Mouse (Mus musculus) adrenal gland, postnatal 14 days (tissue): ENCODE results near the gene Zfp324. TPM values are rescaled to one million over a fixed set of nuclear protein-coding genes. Genes with fewer than 3 reads are reported as not detected.
A peak's percentile ranks its signal among the peaks of the same experiment; 100 is the strongest.

Experiments used
- DNase-seq: peaks from one replicate; pipeline ENCODE4 v3.0.0; 2021; ENCODE audit warnings: mixed read lengths
- total RNA-seq: library from RNA; stranded (reverse); gene quantifications from 2 replicates; pipeline ENCODE4 v1.2.3, GENCODE M21; 2021

Gene Zfp324
- total RNA-seq, 1 experiment from 2014 or later: 8.0 TPM

GRCm38 (mm10) chr7:12966104-12966845 is 637 bp downstream of the Zfp324 start:
- peak; percentile 74 for DNase-seq

- no peak for DNase-seq
These were observed 5.3 kb downstream of the Zfp324 start for GRCm38 (mm10) chr7:12970906-12971305.

DNA sequence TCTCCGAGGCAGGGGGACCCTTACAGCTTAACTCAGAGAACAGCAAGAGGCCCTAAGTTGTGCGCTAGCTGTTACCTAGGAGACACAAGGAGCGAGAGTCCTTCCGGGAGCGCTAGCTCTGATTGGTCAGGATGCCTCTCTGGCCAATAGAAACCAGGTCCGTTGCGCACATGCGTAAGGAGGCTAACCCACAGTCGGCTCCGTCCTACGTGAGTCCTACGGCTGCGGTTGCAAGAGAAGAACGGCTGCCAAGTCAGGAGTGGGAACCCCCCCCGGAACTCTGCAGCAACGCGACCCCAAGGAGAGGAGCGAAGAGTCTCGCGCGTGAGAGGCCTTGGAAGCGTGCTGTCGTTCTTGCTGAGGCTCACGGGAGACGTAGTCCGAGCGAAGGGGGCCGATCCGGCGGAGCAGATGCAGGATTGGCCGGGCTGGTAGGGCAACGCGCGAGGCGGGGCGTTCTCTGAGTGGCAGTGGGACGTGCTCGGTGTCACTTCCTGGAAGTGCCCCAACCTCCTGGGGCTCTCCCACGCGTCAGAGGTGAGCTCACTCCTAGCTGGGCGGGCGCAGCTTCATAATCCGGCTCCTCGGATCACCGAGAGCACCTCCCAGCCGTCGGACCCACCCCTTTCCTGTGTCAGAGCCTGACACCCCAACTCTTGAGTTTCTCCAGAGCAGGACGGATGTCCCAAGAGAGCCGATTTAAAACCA is 12.2 kb downstream of the Zfp324 start, which contains the start of gene Zfp446:
Gene Zfp446, plus strand, starts transcription at position 167 of the 708 bp plus-strand sequence.
- DNase-seq: peak; percentile 99

DNA sequence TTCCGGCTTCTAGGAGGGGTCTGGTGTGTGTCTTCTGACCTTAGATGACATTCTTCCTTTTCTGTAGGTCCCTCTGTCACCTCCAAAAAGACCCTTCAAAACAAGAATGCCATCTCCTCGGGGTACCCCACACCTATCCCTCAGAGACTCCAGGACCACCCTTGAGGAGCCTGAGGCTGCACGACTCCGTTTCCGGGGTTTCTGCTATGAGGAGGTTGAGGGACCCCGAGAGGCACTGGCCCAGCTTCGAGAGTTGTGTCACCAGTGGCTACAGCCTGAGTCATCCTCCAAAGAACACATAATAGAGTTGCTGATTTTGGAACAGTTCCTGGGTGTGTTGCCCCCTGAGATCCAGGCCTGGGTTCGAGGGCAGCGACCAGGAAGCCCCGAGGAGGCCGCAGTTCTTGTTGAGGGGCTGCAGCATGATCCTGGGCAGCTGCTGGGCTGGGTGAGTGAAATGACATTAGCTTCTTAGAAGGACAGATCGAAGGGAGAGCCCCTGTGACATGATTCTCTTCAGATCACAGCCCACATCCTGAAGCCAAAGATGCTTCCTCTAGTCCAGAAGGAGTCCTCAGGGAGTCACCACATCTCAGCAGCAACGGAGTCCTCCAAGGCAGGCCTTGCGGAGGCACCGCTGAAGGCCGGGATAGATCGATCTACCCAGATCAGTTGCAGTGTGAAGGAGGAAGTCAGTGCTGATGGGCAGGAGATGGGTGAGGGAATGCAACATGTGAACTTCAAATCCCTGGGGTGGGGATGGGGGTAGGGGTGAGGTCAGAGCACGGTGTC is 13.5 kb downstream of the Zfp324 start:
- DNase-seq: no peak

DNA sequence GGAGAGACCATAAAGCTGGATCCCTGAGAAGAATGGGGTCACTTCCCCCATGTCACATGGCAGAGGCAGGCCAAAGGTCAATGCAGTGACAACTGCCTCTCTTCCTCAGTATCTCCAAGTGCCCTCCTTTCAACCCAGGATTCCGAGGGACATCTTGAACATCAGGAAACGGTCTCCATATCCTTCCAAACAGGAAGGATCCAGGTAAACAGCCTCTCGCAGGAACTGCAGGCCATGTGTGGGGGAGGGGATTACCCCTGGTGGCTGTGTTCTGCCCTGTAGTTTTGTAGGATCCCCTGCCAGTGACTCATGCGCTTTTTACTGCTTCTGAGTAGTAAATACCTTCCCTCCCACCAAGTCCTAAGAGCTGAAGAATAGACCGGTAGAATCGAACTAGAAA is 14.1 kb downstream of the Zfp324 start:
- DNase-seq: no peak

GRCm38 (mm10) chr7:12980291-12980690 is 14.7 kb downstream of the Zfp324 start:
- no peak for DNase-seq

- DNase-seq: no peak
These were observed 20.1 kb downstream of the Zfp324 start for GRCm38 (mm10) chr7:12985724-12986123.

- no peak for DNase-seq
These were observed 21.3 kb downstream of the Zfp324 start for GRCm38 (mm10) chr7:12986906-12987305.

- no peak for DNase-seq
These were observed 22.0 kb downstream of the Zfp324 start for GRCm38 (mm10) chr7:12987409-12988189.

GRCm38 (mm10) chr7:12992222-12992621 is 26.6 kb downstream of the Zfp324 start:
- DNase-seq: peak; percentile 68

DNA sequence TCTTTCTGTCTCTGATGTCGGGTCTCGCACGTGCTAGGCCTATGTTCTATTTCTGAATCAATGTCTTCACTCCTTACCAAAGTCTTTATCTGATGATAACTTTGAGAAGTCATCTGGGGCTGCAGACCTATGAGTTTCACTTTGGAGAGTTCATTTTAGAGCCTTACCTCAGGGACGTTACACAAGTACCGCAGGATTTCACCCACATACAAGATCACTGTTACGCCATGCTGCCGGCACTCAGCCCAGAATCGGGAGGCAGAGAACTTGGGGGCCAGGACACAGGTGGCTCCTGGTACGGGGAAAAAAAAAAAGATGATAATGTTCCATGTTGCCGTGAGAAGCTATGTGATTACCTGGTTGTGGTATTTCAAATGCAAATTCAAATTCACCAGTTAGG is 27.5 kb downstream of the Zfp324 start:
- DNase-seq: peak; percentile 26

GRCm38 (mm10) chr7:12995862-12996261 is 30.2 kb downstream of the Zfp324 start:
- DNase-seq: no peak

DNA sequence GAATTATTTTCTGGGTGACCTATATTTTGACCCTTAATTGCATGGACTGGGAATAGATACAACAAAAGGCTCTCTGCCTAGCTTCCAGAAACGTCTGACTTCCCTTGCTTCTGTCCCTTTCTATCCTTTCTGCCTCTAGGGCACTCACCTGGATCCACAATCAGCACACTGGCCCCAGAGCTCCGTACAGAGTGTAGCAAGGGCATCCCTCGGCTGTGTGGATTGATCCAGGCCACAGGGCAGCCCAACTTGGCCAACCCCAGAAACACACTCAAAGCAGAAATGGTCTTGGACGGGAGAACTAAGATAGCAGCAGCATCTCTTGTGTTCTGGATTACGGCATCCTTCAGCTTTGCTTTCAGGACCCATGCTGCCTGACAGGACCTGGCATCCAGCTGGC is 31.6 kb downstream of the Zfp324 start:
- no peak for DNase-seq

DNA sequence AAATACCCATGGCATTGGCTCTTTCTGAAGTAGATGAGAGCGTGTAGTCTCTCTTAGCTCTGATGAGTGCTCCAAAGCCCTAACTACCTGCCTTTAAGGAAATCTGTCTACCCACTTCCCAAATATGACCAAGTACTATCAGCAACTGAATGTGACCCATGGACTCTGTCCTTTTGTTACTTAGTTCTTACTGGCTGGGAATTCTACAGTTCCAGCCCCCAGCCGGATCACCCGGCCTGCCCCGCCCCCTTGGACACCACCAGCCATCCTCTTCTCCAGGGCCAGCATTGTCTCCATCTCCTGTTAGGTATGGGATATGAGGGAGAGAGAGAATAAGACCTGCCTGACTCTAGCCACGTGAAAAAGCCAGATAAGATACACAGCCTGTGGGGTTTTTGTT is 32.4 kb downstream of the Zfp324 start, which contains the start of gene Slc27a5:
Gene Slc27a5, minus strand, starts transcription at position 140 of the 400 bp plus-strand sequence.
- no peak for DNase-seq

DNA sequence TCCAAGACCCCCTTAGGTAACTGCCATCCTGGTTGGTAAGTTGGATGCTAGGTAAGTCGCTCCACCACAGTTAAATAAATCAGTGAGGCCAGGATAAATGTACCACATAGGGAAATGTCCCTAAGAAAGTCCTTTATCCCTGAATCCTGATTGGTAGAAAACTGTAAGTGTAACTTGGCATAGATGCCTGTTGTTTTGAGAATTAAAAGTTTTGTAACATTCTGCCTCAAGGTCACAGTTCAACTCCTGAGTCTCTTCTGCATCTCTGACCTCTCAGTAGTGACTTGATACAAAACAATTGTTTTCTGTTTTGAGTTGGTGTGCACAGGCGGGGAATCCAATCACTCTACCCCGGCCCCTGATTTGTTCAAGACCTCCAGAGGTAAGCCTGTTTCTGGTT is 33.2 kb downstream of the Zfp324 start, which contains the start of gene Trim28:
Gene Trim28, plus strand, starts transcription at position 264 of the 400 bp plus-strand sequence.
- DNase-seq: no peak

- no peak for DNase-seq
These were observed 35.9 kb downstream of the Zfp324 start for GRCm38 (mm10) chr7:13001584-13001983.

- no peak for DNase-seq
These were observed 37.7 kb downstream of the Zfp324 start for GRCm38 (mm10) chr7:13003380-13003779.

GRCm38 (mm10) chr7:13006011-13006410 is 40.4 kb downstream of the Zfp324 start:
- DNase-seq: no peak

- DNase-seq: no peak
These were observed 40.9 kb downstream of the Zfp324 start for GRCm38 (mm10) chr7:13006531-13006930.

DNA sequence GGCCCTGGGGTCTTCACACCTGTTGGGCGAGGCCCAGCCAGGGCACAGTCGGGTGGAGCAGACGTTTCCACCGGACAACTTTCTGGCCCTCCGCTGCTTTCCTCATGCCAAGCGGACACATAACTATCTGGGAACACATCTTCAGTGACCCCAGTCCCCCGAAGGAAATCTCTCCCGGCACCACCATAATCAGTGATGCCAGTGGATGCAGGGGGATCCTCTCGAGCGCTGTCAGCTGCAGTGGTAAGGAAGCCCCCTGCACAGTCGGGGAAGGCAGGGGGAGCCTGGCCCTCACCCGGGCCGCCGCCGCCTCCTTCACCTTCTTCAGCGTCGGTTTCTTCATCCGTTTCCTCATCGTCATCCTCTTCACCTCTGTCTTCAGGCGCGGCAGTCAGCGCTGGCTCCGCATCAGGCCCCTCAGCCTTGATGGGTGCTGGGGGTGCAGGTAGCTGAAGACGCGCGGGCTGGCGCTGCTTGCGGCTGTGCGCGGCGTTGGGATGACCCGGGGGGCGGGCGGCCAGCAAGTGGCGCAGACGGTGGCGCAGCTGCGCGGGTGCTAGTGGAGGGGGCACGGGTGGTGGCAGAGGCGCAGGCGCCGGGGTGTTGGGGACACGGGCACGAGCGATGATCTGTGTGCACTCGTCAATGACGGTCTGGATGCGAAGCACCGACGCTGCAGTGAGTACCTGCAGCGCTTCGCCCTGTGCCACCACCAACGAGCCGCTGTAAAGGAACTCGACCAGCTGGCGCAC is 41.9 kb downstream of the Zfp324 start:
- DNase-seq: no peak
